Mouse (Mus musculus) testis, adult 2 months (tissue): ENCODE measurements at regions not wholly inside any gene's neighbourhood (a gene's known extent, or its start where the extent isn't known, plus 50 kb on each side); places are given as distances from the start of the nearest gene placed in this dataset.

ENCODE experiments used
- CTCF ChIP-seq: fragments of 200-500 bp; IDR thresholded peaks from 2 replicates; pipeline ENCODE4 v1.5.1; 2012; ENCODE audit warnings: low read depth, mild to moderate bottlenecking, inconsistent platforms, low read length, moderate library complexity; ENCODE audit not compliant: control insufficient read depth, insufficient read depth, insufficient replicate concordance
- POLR2A ChIP-seq: fragments of 200-500 bp; IDR thresholded peaks from 2 replicates; pipeline ENCODE4 v1.6.1; 2012; ENCODE audit warnings: low read depth, mild to moderate bottlenecking, inconsistent platforms, low read length, moderate library complexity; ENCODE audit not compliant: control insufficient read depth

- TF ChIP-seq CTCF, result no peak
- TF ChIP-seq POLR2A, result no peak
Measured at GRCm38 (mm10) chr1:194361316-194361715, 256.7 kb upstream of the Plxna2 start.
